Mouse (Mus musculus) heart, adult 2 months (tissue): Measurements from ENCODE around the gene Tfg. TPM values are rescaled to one million over a fixed set of nuclear protein-coding genes. Genes with fewer than 3 reads are reported as not detected.
A peak's percentile ranks its signal among the peaks of the same experiment; 100 is the strongest.

Experiments
- DNase-seq, 2 experiments: peaks; one replicate each; pipeline ENCODE4 v3.0.0; 2021
- H3K27ac ChIP-seq: fragments of 200-600 bp; 2 replicates; pipeline ENCODE4 v1.8.1; 2022
- H3K27me3 ChIP-seq: fragments of 200-500 bp; 2 replicates; pipeline ENCODE4 v1.6.1; 2012; ENCODE audit warnings: mild to moderate bottlenecking, low read length, inconsistent platforms, mixed read lengths; ENCODE audit not compliant: control insufficient read depth, insufficient read depth
- H3K36me3 ChIP-seq: fragments of 200-500 bp; 2 replicates; pipeline ENCODE4 v1.6.1; 2012; ENCODE audit warnings: low read length, inconsistent platforms; ENCODE audit not compliant: control insufficient read depth, insufficient read depth
- H3K4me1 ChIP-seq: fragments of 200-500 bp; 2 replicates; pipeline ENCODE4 v1.6.1; 2011; ENCODE audit warnings: low read length; ENCODE audit not compliant: control insufficient read depth, insufficient read depth
- H3K4me3 ChIP-seq: fragments of 200-600 bp; 2 replicates; pipeline ENCODE4 v1.8.1; 2022
- H3K79me2 ChIP-seq: fragments of 200-500 bp; replicated peaks from 2 replicates; pipeline ENCODE4 v1.6.1; 2012; ENCODE audit warnings: mild to moderate bottlenecking, inconsistent platforms, low read length, moderate library complexity, mixed read lengths; ENCODE audit not compliant: control insufficient read depth, insufficient read depth
- H3K9ac ChIP-seq: fragments of 200-500 bp; 2 replicates; pipeline ENCODE4 v1.6.1; 2012; ENCODE audit warnings: low read depth, mild to moderate bottlenecking, control low read depth, inconsistent platforms, low read length, mixed read lengths
- CTCF ChIP-seq: fragments of 200-600 bp; IDR thresholded peaks from 2 replicates; pipeline ENCODE4 v1.8.1; 2022; ENCODE audit warnings: antibody characterized with exemption, mild to moderate bottlenecking, moderate library complexity
- EP300 ChIP-seq: fragments of 200-500 bp; IDR thresholded peaks from 2 replicates; pipeline ENCODE4 v1.6.1; 2011; ENCODE audit warnings: low read depth, low read length, control low read depth; ENCODE audit not compliant: insufficient read depth
- POLR2A ChIP-seq: fragments of 200-500 bp; IDR thresholded peaks from 2 replicates; pipeline ENCODE4 v1.6.1; 2011; ENCODE audit warnings: mild to moderate bottlenecking, low read depth, low read length, control low read depth; ENCODE audit not compliant: insufficient read depth
- WGBS: fragments of 180-500 bp; shearing (Covaris S2); methylation state at CpG from one replicate; pipeline ENCODE4 v1.1.7; 2018; 5-methylcytosine and 5-hydroxymethylcytosine counted together
- intact Hi-C: fragments of 180-260 bp; cut with DNase I; formaldehyde crosslinking; loops from one replicate; pipeline ENCODE4 v1.15.1; 2025
- polyA plus RNA-seq: library from polyadenylated mRNA; depleted of rRNA; stranded (reverse); fragments of >200 nt; gene quantifications from 2 replicates; pipeline ENCODE4 v1.2.3, GENCODE M21; 2012
- total RNA-seq, 2 experiments: library from RNA; stranded (reverse); gene quantifications; 2 replicates each; pipeline ENCODE4 v1.2.3; 2021

Gene Tfg
- total and polyA plus RNA-seq, 3 experiments = 46.9 to 77.9 (median 48.5) TPM

DNA sequence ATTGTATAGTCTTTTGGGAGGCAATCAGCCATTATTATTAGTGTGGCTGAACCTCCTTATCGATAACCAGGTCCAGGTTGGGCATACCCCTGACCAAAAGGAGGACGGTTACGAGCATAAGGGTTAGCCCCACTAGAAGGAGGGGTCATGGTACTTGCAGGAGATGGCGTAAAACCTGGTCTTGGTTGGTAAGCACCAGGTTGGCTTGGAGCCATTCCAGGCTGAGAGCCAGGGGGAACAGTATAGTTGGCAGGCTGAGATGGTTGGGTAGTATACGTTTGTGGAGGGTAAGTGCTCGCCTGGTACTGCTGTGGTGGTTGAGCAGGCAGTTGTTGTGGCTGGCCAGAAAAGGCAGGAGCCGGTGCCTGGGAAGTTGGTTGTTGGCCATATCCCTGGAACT is 26.5 kb downstream of the Tfg start:
- Histone ChIP-seq H3K36me3 (no peaks in the 10 kb centered on the region; the same call in 1 of the 2 replicates), H3K79me2 (no peaks in the 10 kb centered on the region)
- no peak for TF ChIP-seq EP300
- TF ChIP-seq CTCF = no peak
- TF ChIP-seq POLR2A = no peak

DNA sequence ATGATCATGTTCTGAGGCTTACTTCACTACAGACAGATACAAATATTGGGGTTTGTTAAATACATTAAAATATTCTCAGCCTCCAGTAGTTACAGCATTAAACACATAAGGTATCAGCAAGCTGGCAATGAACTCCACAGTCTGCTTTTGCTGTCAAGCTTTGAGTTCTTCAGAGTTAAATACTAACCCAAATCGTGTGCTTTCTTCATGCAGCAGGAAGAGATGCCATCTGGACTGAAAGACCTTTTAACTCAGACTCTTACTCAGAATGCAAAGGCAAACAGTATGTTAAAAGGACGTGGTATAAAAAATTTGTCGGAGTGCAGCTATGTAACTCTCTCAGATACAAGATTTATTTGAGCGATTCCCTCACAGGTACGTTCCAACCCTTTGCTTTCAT is 30.5 kb downstream of the Tfg start:
- intact Hi-C loops = no loop called here

More for the DNA sequence above, 26.5 kb downstream of the Tfg start:
- no peaks in the 10 kb centered on the region for H3K4me1 ChIP-seq
- H3K9ac ChIP-seq = no peak overlapping the region
- no peak overlapping the region for H3K27ac ChIP-seq
- 87% methylated on average over 7 of the region's 7 CpGs for WGBS
- H3K27me3 ChIP-seq = no peaks in the 10 kb centered on the region
- no peak overlapping the region for H3K4me3 ChIP-seq
- intact Hi-C loops = no loop called here
- no peak for DNase-seq

DNA sequence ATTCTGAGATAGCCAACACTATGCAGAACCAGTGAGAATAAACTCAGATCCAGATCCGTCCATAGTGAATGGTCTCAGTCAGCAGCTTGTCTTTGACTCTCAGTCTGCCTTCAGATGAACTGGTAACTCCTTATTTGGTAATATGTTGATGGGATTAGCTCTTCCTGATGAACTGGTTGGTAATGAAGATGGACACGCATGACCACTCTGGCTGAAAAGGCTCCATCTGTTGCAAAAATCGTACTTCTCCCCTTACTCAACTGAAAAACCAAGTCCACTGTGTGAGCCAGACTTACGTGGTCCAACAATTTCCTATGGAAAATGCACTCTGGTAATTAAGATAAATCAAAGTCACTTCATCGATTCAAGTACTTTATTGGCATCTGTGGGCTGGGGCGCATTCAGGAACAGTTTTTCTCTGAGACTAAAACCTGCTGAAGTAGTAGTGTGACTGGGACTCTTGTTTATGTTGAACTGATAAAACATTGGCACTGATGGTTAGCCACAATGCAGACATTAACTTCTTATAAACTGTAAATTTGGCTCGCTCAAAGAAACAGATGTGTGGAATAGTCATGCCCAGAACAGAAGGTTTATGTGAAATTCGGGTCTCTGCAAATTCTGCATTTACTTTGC is 36.1 kb downstream of the Tfg start:
- 85% methylated on average over 8 of the region's 8 CpGs for WGBS
- Histone ChIP-seq H3K36me3 (no peaks in the 10 kb centered on the region), H3K79me2 (no peaks in the 10 kb centered on the region), H3K27ac (no peak overlapping the region), H3K27me3 (no peaks in the 10 kb centered on the region), H3K4me1 (no peaks in the 10 kb centered on the region), H3K9ac (no peak overlapping the region), H3K4me3 (no peak overlapping the region)
- no peak for DNase-seq
- TF ChIP-seq POLR2A (no peak), EP300 (no peak), CTCF (no peak)
- intact Hi-C loops = no loop called here

More for the DNA sequence above, 30.5 kb downstream of the Tfg start:
- no peak for DNase-seq
- no peak overlapping the region for H3K9ac ChIP-seq
- TF ChIP-seq POLR2A (no peak), CTCF (no peak), EP300 (no peak)
- WGBS = 93% methylated on average over 5 of the region's 5 CpGs
- H3K79me2 ChIP-seq = no peaks in the 10 kb centered on the region
- no peaks in the 10 kb centered on the region for H3K4me1 ChIP-seq
- H3K27me3 ChIP-seq = no peaks in the 10 kb centered on the region
- H3K4me3 ChIP-seq = no peak overlapping the region
- no peak overlapping the region for H3K27ac ChIP-seq
- no peaks in the 10 kb centered on the region for H3K36me3 ChIP-seq

DNA sequence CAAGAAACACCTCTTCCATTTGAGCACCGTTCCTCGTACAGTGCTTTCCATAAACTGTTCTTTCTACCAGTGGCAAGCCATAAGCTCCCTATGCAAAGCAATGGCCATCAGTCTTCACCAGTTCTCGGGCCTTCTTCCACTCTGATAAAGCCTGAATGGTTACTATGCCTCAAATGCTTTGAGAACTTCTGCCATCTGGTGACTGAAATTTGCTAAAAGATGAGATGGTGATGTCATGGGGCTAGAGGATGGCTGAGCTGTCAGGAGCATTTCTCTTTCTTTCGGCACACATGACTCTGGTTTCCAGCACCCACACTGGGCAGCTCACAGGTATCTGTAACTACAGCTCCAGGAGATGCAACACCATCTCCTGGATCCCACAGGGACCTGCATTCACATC is 40.1 kb downstream of the Tfg start:
- Histone ChIP-seq H3K79me2 (no peaks in the 10 kb centered on the region), H3K9ac (no peak overlapping the region), H3K36me3 (no peaks in the 10 kb centered on the region), H3K4me1 (no peaks in the 10 kb centered on the region), H3K4me3 (no peak overlapping the region), H3K27me3 (no peaks in the 10 kb centered on the region), H3K27ac (no peak overlapping the region)
- TF ChIP-seq POLR2A (no peak), CTCF (peak; percentile 65)
- intact Hi-C loops = loop anchor here (1.0 to 5.0 kb wide), 3 partner anchors 155 to 367 kb away; no protein-coding TSS in a partner anchor
- WGBS = 45% methylated on average over 4 of the region's 4 CpGs
- no peak for DNase-seq

DNA sequence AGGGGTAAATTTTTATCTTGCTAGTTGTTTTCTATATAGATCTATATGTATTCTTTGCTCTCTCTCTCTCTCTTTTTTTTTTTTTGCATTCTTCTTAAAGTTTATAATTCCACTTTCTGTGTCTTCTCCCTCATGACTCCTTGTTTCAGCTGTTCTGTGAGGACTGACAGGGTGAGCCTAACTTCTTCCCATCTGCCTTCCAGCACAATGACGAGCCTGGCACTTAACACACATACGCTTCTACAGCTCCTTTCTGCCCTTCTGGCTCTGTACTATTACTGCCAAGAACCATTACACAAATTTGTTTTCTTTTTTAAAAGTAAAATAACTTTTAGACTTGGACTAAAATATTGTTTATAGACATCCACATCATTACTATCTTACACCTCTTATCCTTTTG is 43.8 kb downstream of the Tfg start:
- H3K36me3 ChIP-seq = no peaks in the 10 kb centered on the region
- H3K9ac ChIP-seq = no peak overlapping the region
- H3K4me1 ChIP-seq = no peaks in the 10 kb centered on the region; the same call in 1 of the 2 replicates
- no peaks in the 10 kb centered on the region for H3K27me3 ChIP-seq
- intact Hi-C loops = no loop called here
- H3K4me3 ChIP-seq = no peak overlapping the region
- no peak for DNase-seq
- no peaks in the 10 kb centered on the region for H3K79me2 ChIP-seq
- no peak overlapping the region for H3K27ac ChIP-seq
- WGBS = 87% methylated on average over 2 of the region's 2 CpGs
- no peak for TF ChIP-seq POLR2A
- TF ChIP-seq EP300 = no peak
- no peak for TF ChIP-seq CTCF

DNA sequence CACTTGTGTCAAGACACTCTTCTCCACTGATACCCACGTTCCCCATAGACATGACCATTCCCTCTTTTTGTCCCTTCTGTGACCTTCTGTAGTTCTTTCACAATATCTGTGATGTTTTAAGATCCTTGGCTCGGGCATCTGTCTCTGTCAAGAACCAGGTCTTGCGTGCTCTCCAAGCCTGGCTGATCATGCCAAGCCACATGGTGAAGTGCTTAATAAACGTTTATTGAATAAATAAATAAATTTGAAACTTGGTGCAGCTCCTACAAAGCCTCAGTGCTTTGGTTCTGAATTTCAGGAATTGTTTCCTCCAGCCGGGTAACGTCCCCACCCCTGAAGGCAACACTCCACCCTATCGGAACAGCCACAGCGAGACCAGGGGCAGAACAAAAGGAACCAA is 46.3 kb downstream of the Tfg start:
- no peak for TF ChIP-seq POLR2A
- TF ChIP-seq EP300 = no peak
- no peak for TF ChIP-seq CTCF
- no peaks in the 10 kb centered on the region for H3K79me2 ChIP-seq
- H3K4me3 ChIP-seq = no peak overlapping the region
- no peaks in the 10 kb centered on the region for H3K36me3 ChIP-seq
- DNase-seq = peak in 1 of 2 experiments; percentile 13
- H3K27ac ChIP-seq = no peak overlapping the region
- H3K27me3 ChIP-seq = no peaks in the 10 kb centered on the region
- H3K9ac ChIP-seq = no peak overlapping the region
- intact Hi-C loops = no loop called here
- H3K4me1 ChIP-seq = no peaks in the 10 kb centered on the region; the same call in 1 of the 2 replicates
- WGBS = 69% methylated on average over 8 of the region's 8 CpGs
